Mouse (Mus musculus): ENCODE measurements around the gene Rdx. TPM values are rescaled to one million over a fixed set of nuclear protein-coding genes. Genes with fewer than 3 reads are reported as not detected.

The Rdx gene
- total RNA-seq, 1 experiment: 97.0 TPM

DNA sequence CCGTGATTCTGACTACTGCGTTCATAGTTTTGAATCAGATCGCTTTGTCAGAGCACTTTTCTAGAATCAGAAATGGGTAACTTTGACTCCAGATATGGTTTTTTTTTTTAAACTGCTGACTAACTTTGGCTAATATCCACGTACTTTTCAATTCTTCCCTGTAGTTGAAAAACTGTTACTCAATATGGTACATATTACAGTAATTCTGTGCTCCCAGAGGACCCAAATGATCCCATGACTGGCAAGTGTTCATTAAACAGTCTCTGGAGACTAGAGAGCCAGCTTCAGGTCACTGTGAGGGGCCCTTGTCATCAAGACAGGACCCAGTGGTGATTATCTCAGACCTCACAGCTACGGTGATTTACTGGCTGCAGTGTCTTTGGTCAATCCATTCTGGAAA is 45.3 kb downstream of the Rdx start:
- H3K9me3 ChIP-seq (ENCODE audit: control insufficient read depth, insufficient read depth, low read depth, low read length): no peaks in the 10 kb centered on the region

DNA sequence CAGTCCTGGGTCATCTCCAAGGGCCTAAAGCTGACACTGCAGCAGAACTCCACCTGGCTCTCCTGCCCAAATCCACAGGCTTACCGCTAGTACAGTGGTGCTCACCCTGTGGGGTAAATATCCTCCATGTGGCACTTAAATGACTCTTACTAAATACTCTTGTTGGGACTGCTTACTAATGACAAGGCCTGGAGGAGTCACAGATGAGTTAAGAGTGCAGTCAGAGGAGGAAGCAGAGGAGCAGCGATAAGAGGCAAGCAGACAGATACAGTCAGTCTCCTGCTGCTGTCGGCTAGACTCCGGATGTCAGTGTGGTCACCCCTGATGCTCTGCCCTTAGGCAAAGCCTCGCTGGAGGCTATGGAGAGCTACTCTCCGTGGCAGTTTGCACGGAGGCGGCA is 46.1 kb downstream of the Rdx start:
- in situ Hi-C loops (cut with MboI; ENCODE audit: low sequenced_read_pairs in 2 of 2, unreplicated experiment in 2 of 2): loop anchor here in 1 of 2 experiments (10.0 kb wide), 1 partner anchor 108 kb away; no protein-coding TSS in a partner anchor
- TF ChIP-seq ZC3H11A (IDR thresholded peaks at IDR 0.05; ENCODE audit: borderline replicate concordance, low read depth, low read length) (no peak), CHD2 (IDR thresholded peaks at IDR 0.05; ENCODE audit: low read depth, low read length) (no peak), HCFC1 (IDR thresholded peaks at IDR 0.05; ENCODE audit: borderline replicate concordance, insufficient read depth, low read length) (no peak), MAFK (IDR thresholded peaks at IDR 0.05; ENCODE audit: insufficient read depth, low read depth, low read length) (no peak), ZNF384 (IDR thresholded peaks at IDR 0.05; ENCODE audit: low read depth, low read length) (no peak)
- Histone ChIP-seq H3K4me3 (ENCODE audit: insufficient read depth in 1 of 2, low read depth in 1 of 2, low read length in 2 of 2, poor library complexity in 1 of 2, severe bottlenecking in 1 of 2) (no peak overlapping the region), H3K36me3 (ENCODE audit: control insufficient read depth, insufficient read depth, low read length, poor library complexity, severe bottlenecking) (peaks cover 5% of the 10 kb centered on the region; the same call in 1 of the 2 replicates), H3K4me1 (ENCODE audit: control insufficient read depth in 2 of 2, insufficient read depth in 2 of 2, low read length in 2 of 2, poor library complexity in 1 of 2) (no peaks in the 10 kb centered on the region), H3K9me3 (ENCODE audit: control insufficient read depth, insufficient read depth, low read depth, low read length) (no peaks in the 10 kb centered on the region), H3K27ac (ENCODE audit: insufficient read depth, low read depth, low read length, poor library complexity, severe bottlenecking) (no peak overlapping the region), H3K9ac (ENCODE audit: insufficient read depth, low read depth, low read length, poor library complexity, severe bottlenecking) (no peak overlapping the region)
- no peak for DNase-seq (ENCODE audit: low read depth, low spot score)

More for the DNA sequence above, 45.3 kb downstream of the Rdx start:
- peaks cover 10% of the 10 kb centered on the region for H3K36me3 ChIP-seq (ENCODE audit: control insufficient read depth, insufficient read depth, low read length, poor library complexity, severe bottlenecking)
- TF ChIP-seq CHD2 (IDR thresholded peaks at IDR 0.05; ENCODE audit: low read depth, low read length) (no peak), ZC3H11A (IDR thresholded peaks at IDR 0.05; ENCODE audit: borderline replicate concordance, low read depth, low read length) (no peak), ZNF384 (IDR thresholded peaks at IDR 0.05; ENCODE audit: low read depth, low read length) (no peak), MAFK (IDR thresholded peaks at IDR 0.05; ENCODE audit: insufficient read depth, low read depth, low read length) (no peak), HCFC1 (IDR thresholded peaks at IDR 0.05; ENCODE audit: borderline replicate concordance, insufficient read depth, low read length) (no peak)
- H3K4me1 ChIP-seq (ENCODE audit: control insufficient read depth in 2 of 2, insufficient read depth in 2 of 2, low read length in 2 of 2, poor library complexity in 1 of 2): no peaks in the 10 kb centered on the region
- no peak overlapping the region for H3K4me3 ChIP-seq (ENCODE audit: insufficient read depth in 1 of 2, low read depth in 1 of 2, low read length in 2 of 2, poor library complexity in 1 of 2, severe bottlenecking in 1 of 2)
- H3K9ac ChIP-seq (ENCODE audit: insufficient read depth, low read depth, low read length, poor library complexity, severe bottlenecking): no peak overlapping the region
- no peak for DNase-seq (ENCODE audit: low read depth, low spot score)
- H3K27ac ChIP-seq (ENCODE audit: insufficient read depth, low read depth, low read length, poor library complexity, severe bottlenecking): no peak overlapping the region
- in situ Hi-C loops (cut with MboI; ENCODE audit: low sequenced_read_pairs in 2 of 2, unreplicated experiment in 2 of 2): loop anchor here in 1 of 2 experiments (10.0 kb wide), 1 partner anchor 108 kb away; no protein-coding TSS in a partner anchor

GRCm38 (mm10) chr9:52094016-52094415 is 47.0 kb downstream of the Rdx start:
- H3K4me3 ChIP-seq (ENCODE audit: insufficient read depth in 1 of 2, low read depth in 1 of 2, low read length in 2 of 2, poor library complexity in 1 of 2, severe bottlenecking in 1 of 2): no peak overlapping the region
- no peak for DNase-seq (ENCODE audit: low read depth, low spot score)
- no peak overlapping the region for H3K27ac ChIP-seq (ENCODE audit: insufficient read depth, low read depth, low read length, poor library complexity, severe bottlenecking)
- H3K9me3 ChIP-seq (ENCODE audit: control insufficient read depth, insufficient read depth, low read depth, low read length): no peaks in the 10 kb centered on the region
- H3K9ac ChIP-seq (ENCODE audit: insufficient read depth, low read depth, low read length, poor library complexity, severe bottlenecking): no peak overlapping the region
- H3K36me3 ChIP-seq (ENCODE audit: control insufficient read depth, insufficient read depth, low read length, poor library complexity, severe bottlenecking): peaks cover 5% of the 10 kb centered on the region; the same call in 1 of the 2 replicates
- TF ChIP-seq HCFC1 (IDR thresholded peaks at IDR 0.05; ENCODE audit: borderline replicate concordance, insufficient read depth, low read length) (no peak), ZC3H11A (IDR thresholded peaks at IDR 0.05; ENCODE audit: borderline replicate concordance, low read depth, low read length) (no peak), MAFK (IDR thresholded peaks at IDR 0.05; ENCODE audit: insufficient read depth, low read depth, low read length) (no peak), CHD2 (IDR thresholded peaks at IDR 0.05; ENCODE audit: low read depth, low read length) (no peak), ZNF384 (IDR thresholded peaks at IDR 0.05; ENCODE audit: low read depth, low read length) (no peak)
- in situ Hi-C loops (cut with MboI; ENCODE audit: low sequenced_read_pairs in 2 of 2, unreplicated experiment in 2 of 2): loop anchor here in 1 of 2 experiments (10.0 kb wide), 1 partner anchor 109 kb away; no protein-coding TSS in a partner anchor
- no peaks in the 10 kb centered on the region for H3K4me1 ChIP-seq (ENCODE audit: control insufficient read depth in 2 of 2, insufficient read depth in 2 of 2, low read length in 2 of 2, poor library complexity in 1 of 2)

DNA sequence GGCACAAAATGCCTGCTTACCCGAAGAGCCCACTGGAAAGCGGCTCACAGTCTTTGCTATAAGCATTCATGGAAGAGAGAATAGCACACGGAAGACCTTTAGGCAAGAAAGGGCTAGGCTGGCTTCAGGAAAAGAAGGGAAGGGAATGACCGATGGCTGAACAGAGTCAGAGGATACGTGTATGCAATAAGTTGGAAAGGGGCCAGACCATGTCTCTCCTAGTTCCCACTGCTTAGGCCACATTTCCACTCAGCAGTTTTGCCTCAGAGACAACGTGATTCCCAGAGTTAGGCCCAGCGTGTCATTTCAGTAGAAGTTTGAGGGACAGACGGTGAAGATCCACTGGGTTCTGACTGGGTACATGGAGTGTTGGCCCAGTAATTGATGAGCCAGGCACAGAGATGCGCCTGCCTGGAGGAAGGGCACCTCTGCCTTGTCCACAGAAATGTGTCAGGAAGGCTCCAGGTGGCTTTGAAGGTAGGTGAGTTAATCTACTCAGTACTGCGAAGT is 47.6 kb downstream of the Rdx start:
- H3K4me1 ChIP-seq (ENCODE audit: control insufficient read depth in 2 of 2, insufficient read depth in 2 of 2, low read length in 2 of 2, poor library complexity in 1 of 2): no peaks in the 10 kb centered on the region
- H3K9ac ChIP-seq (ENCODE audit: insufficient read depth, low read depth, low read length, poor library complexity, severe bottlenecking): no peak overlapping the region
- H3K4me3 ChIP-seq (ENCODE audit: insufficient read depth in 1 of 2, low read depth in 1 of 2, low read length in 2 of 2, poor library complexity in 1 of 2, severe bottlenecking in 1 of 2): no peak overlapping the region
- in situ Hi-C loops (cut with MboI; ENCODE audit: low sequenced_read_pairs in 2 of 2, unreplicated experiment in 2 of 2): loop anchor here in 1 of 2 experiments (10.0 kb wide), 1 partner anchor 110 kb away; no protein-coding TSS in a partner anchor
- peaks cover 4% of the 10 kb centered on the region; the same call in 1 of the 2 replicates for H3K36me3 ChIP-seq (ENCODE audit: control insufficient read depth, insufficient read depth, low read length, poor library complexity, severe bottlenecking)
- H3K9me3 ChIP-seq (ENCODE audit: control insufficient read depth, insufficient read depth, low read depth, low read length): no peaks in the 10 kb centered on the region
- no peak for DNase-seq (ENCODE audit: low read depth, low spot score)
- H3K27ac ChIP-seq (ENCODE audit: insufficient read depth, low read depth, low read length, poor library complexity, severe bottlenecking): no peak overlapping the region
- TF ChIP-seq ZC3H11A (IDR thresholded peaks at IDR 0.05; ENCODE audit: borderline replicate concordance, low read depth, low read length) (no peak), CHD2 (IDR thresholded peaks at IDR 0.05; ENCODE audit: low read depth, low read length) (no peak), ZNF384 (IDR thresholded peaks at IDR 0.05; ENCODE audit: low read depth, low read length) (no peak), HCFC1 (IDR thresholded peaks at IDR 0.05; ENCODE audit: borderline replicate concordance, insufficient read depth, low read length) (no peak), MAFK (IDR thresholded peaks at IDR 0.05; ENCODE audit: insufficient read depth, low read depth, low read length) (no peak)

All from ES-E14 (cell line).